Mouse (Mus musculus) thymus, adult 2 months (tissue): ENCODE results near the gene Csnk2a1.

Source experiments
- CTCF ChIP-seq: fragments of 200-500 bp; IDR thresholded peaks from 2 replicates; pipeline ENCODE4 v1.5.1; 2012; ENCODE audit warnings: mild to moderate bottlenecking, control low read depth, low read length, moderate library complexity, borderline replicate concordance; ENCODE audit not compliant: control insufficient read depth, poor library complexity, insufficient read depth; ENCODE audit errors: extremely low read depth
- POLR2A ChIP-seq: fragments of 200-500 bp; IDR thresholded peaks from 2 replicates; pipeline ENCODE4 v1.6.1; 2012; ENCODE audit warnings: mild to moderate bottlenecking, low read length, control low read depth, moderate library complexity; ENCODE audit not compliant: control insufficient read depth, poor library complexity, insufficient read depth; ENCODE audit errors: extremely low read depth

DNA sequence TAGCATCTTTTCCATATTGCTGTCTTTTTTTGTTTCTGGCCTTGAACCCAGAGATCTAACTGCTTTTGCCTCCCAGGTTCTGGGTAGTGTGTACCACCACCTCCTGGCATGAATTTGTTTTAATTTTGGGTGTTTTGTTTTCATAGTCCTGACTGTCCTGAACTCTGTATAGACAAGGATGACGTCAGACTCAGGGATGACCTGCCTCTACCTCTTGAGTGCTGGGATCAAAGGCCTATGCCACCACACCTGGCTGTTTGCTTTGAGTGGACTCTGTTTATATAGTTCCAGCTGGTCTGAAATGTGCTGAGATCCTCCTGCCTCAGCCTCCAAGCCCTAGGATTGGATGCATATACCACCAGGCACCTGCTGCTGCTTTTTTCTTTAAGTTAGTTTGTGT lies 11.3 kb downstream of the Csnk2a1 start:
- TF ChIP-seq CTCF (no peak), POLR2A (no peak)
